Mouse (Mus musculus) retina, postnatal 1 day (tissue): ENCODE measurements at regions not wholly inside any gene's neighbourhood (a gene's known extent, or its start where the extent isn't known, plus 50 kb on each side); places are given as distances from the start of the nearest gene placed in this dataset.
"Not testable (repeated sequence)": the region's sequence is repeated elsewhere in the genome, so short reads cannot be mapped to it uniquely, and the experiment has no call there.

Experiments
- DNase-seq: peaks from one replicate; pipeline ENCODE4 v3.0.0-alpha.2; 2012

- DNase-seq = not testable (repeated sequence)
These were observed 223.6 kb upstream of the Car8 start for GRCm38 (mm10) chr4:8462414-8462813.

GRCm38 (mm10) chr4:8454346-8454745 lies 215.5 kb upstream of the Car8 start:
- no peak for DNase-seq

- DNase-seq = peak; percentile 65
These were observed 193.6 kb upstream of the Car8 start for GRCm38 (mm10) chr4:8432393-8432792.

GRCm38 (mm10) chr4:8431032-8431332 lies 192.1 kb upstream of the Car8 start:
- no peak for DNase-seq

GRCm38 (mm10) chr4:8430269-8431031 lies 191.6 kb upstream of the Car8 start:
- DNase-seq = no peak

- no peak for DNase-seq
These were observed 190.9 kb upstream of the Car8 start for GRCm38 (mm10) chr4:8429771-8430170.

GRCm38 (mm10) chr4:8428629-8429523 lies 190.0 kb upstream of the Car8 start:
- no peak for DNase-seq

GRCm38 (mm10) chr4:8427812-8428211 lies 189.0 kb upstream of the Car8 start:
- DNase-seq = no peak

- DNase-seq = peak; percentile 93
These were observed 184.7 kb upstream of the Car8 start for GRCm38 (mm10) chr4:8423392-8424045.

GRCm38 (mm10) chr4:8421285-8421684 lies 182.4 kb upstream of the Car8 start:
- DNase-seq = no peak

GRCm38 (mm10) chr4:8418374-8419031 lies 179.7 kb upstream of the Car8 start:
- DNase-seq = no peak

- DNase-seq = peak; percentile 60
These were observed 179.0 kb upstream of the Car8 start for GRCm38 (mm10) chr4:8417821-8418220.

- no peak for DNase-seq
These were observed 174.5 kb upstream of the Car8 start for GRCm38 (mm10) chr4:8413307-8413706.

GRCm38 (mm10) chr4:8400069-8400468 lies 161.2 kb upstream of the Car8 start:
- no peak for DNase-seq

GRCm38 (mm10) chr4:8399430-8399829 lies 160.6 kb upstream of the Car8 start:
- DNase-seq = peak; percentile 4

GRCm38 (mm10) chr4:8398969-8399368 lies 160.1 kb upstream of the Car8 start:
- peak; percentile 1 for DNase-seq

GRCm38 (mm10) chr4:8383162-8383561 lies 144.3 kb upstream of the Car8 start:
- no peak for DNase-seq

- DNase-seq = no peak
These were observed 143.2 kb upstream of the Car8 start for GRCm38 (mm10) chr4:8382125-8382417.

GRCm38 (mm10) chr4:8381408-8382124 lies 142.7 kb upstream of the Car8 start:
- DNase-seq = no peak

GRCm38 (mm10) chr4:8380711-8381338 lies 142.0 kb upstream of the Car8 start:
- DNase-seq = peak; percentile 79

- DNase-seq = no peak
These were observed 136.1 kb upstream of the Car8 start for GRCm38 (mm10) chr4:8374737-8375489.
